Mouse (Mus musculus): ENCODE measurements around the gene Timm44.

GRCm38 (mm10) chr8:4322470-4322869 lies 46.8 kb upstream of the Timm44 start:
- TF ChIP-seq CTCF (IDR thresholded peaks at IDR 0.05) (no peak; the same call in 1 of the 2 replicates), EP300 (IDR thresholded peaks at IDR 0.05; ENCODE audit: insufficient read depth, low read depth, low read length) (0 out of 2 replicates have a peak, but pooled peaks have one; percentile 51)

Measured in heart, adult 2 months (tissue).